Mouse (Mus musculus) midbrain, embryonic 11.5 days (tissue): ENCODE results near the gene Abcd4. TPM values are rescaled to one million over a fixed set of nuclear protein-coding genes. Genes with fewer than 3 reads are reported as not detected.

ENCODE experiments used
- ATAC-seq: fragments of 200-750 bp; cut with Nextera tagmentation; 2 replicates; pipeline ENCODE4 v1.8.0; 2017; ENCODE audit warnings: moderate TSS enrichment, moderate library complexity; ENCODE audit not compliant: low FRiP score
- DNase-seq: peaks from one replicate; pipeline ENCODE4 v3.0.0; 2015; ENCODE audit warnings: low spot score; ENCODE audit errors: missing footprints
- H3K27ac ChIP-seq: fragments of 300-500 bp; sonication (generic); 2 replicates; pipeline ENCODE4 v1.5.1; 2014; ENCODE audit warnings: low read depth, low read length
- H3K27me3 ChIP-seq: fragments of 300-500 bp; sonication (generic); 2 replicates; pipeline ENCODE4 v1.6.1; 2014; ENCODE audit warnings: mild to moderate bottlenecking, low read length, moderate library complexity, mixed read lengths; ENCODE audit not compliant: control insufficient read depth, insufficient read depth
- H3K36me3 ChIP-seq: fragments of 300-500 bp; sonication (generic); 2 replicates; pipeline ENCODE4 v1.6.1; 2014; ENCODE audit warnings: mild to moderate bottlenecking, low read length, moderate library complexity, mixed read lengths; ENCODE audit not compliant: control insufficient read depth, insufficient read depth
- H3K4me1 ChIP-seq: fragments of 300-500 bp; sonication (generic); 2 replicates; pipeline ENCODE4 v1.6.1; 2014; ENCODE audit warnings: low read length; ENCODE audit not compliant: control insufficient read depth, insufficient read depth
- H3K4me2 ChIP-seq: fragments of 300-500 bp; sonication (generic); 2 replicates; pipeline ENCODE4 v1.6.1; 2014; ENCODE audit warnings: mild to moderate bottlenecking, moderate library complexity
- H3K4me3 ChIP-seq: fragments of 300-500 bp; sonication (generic); 2 replicates; pipeline ENCODE4 v1.5.1; 2014; ENCODE audit warnings: low read depth, low read length
- H3K9ac ChIP-seq: fragments of 300-500 bp; sonication (generic); 2 replicates; pipeline ENCODE4 v1.6.1; 2014; ENCODE audit warnings: low read length
- H3K9me3 ChIP-seq: fragments of 300-500 bp; sonication (generic); 2 replicates; pipeline ENCODE4 v1.6.1; 2016; ENCODE audit warnings: low read length; ENCODE audit not compliant: control insufficient read depth
- whole genome bisulfite sequencing: fragments of 180-500 bp; shearing (Covaris S2); extraction: QIAGEN DNeasy Blood & Tissue Kit; methylation state at CpG from one replicate; pipeline ENCODE4 v1.1.7; 2014; 5-methylcytosine and 5-hydroxymethylcytosine counted together
- polyA plus RNA-seq: library from polyadenylated mRNA; unstranded; fragments of >200 nt; fragmentation: Nextera tagmentation; extraction: Ambion mirVana; gene quantifications from 2 replicates; pipeline ENCODE4 v1.2.1, GENCODE M21; 2014

Abcd4 gene
- polyA plus RNA-seq, 1 experiment from 2014 or later = 6.4 TPM

- Histone ChIP-seq H3K4me2 (peak overlapping the region; percentile 49), H3K4me1 (no peaks in the 10 kb centered on the region; the same call in 1 of the 2 replicates), H3K36me3 (no peaks in the 10 kb centered on the region), H3K4me3 (peak overlapping the region; percentile 62), H3K9me3 (no peaks in the 10 kb centered on the region), H3K9ac (peak overlapping the region; percentile 46), H3K27me3 (no peaks in the 10 kb centered on the region), H3K27ac (no peak overlapping the region)
- ATAC-seq = peak; percentile 39
- DNase-seq = peak; percentile 88
- 6% methylated on average over 10 of the region's 10 CpGs for WGBS
These were observed 450 bp upstream of the Abcd4 start for GRCm38 (mm10) chr12:84617663-84618062.

- Histone ChIP-seq H3K9ac (no peak overlapping the region), H3K27me3 (no peaks in the 10 kb centered on the region)
- 83% methylated on average over 7 of the region's 7 CpGs for WGBS
These were observed 2.7 kb downstream of the Abcd4 start for GRCm38 (mm10) chr12:84614524-84614923.

GRCm38 (mm10) chr12:84614001-84614400, 3.2 kb downstream of the Abcd4 start:
- Histone ChIP-seq H3K4me3 (no peak overlapping the region), H3K27me3 (no peaks in the 10 kb centered on the region), H3K9ac (no peak overlapping the region), H3K4me1 (no peaks in the 10 kb centered on the region; the same call in 1 of the 2 replicates), H3K9me3 (no peaks in the 10 kb centered on the region), H3K27ac (no peak overlapping the region), H3K36me3 (no peaks in the 10 kb centered on the region), H3K4me2 (no peak overlapping the region)
- WGBS = 87% methylated on average over 11 of the region's 11 CpGs
- no peak for ATAC-seq
- DNase-seq = no peak

More at GRCm38 (mm10) chr12:84614524-84614923, 2.7 kb downstream of the Abcd4 start:
- H3K4me1 ChIP-seq = no peaks in the 10 kb centered on the region; the same call in 1 of the 2 replicates
- no peak overlapping the region for H3K4me2 ChIP-seq
- no peak for ATAC-seq
- no peaks in the 10 kb centered on the region for H3K36me3 ChIP-seq
- no peak overlapping the region for H3K27ac ChIP-seq
- DNase-seq = no peak
- no peak overlapping the region for H3K4me3 ChIP-seq
- no peaks in the 10 kb centered on the region for H3K9me3 ChIP-seq

- Histone ChIP-seq H3K9ac (no peak overlapping the region), H3K9me3 (no peaks in the 10 kb centered on the region), H3K4me3 (no peak overlapping the region), H3K4me2 (no peak overlapping the region), H3K27me3 (no peaks in the 10 kb centered on the region), H3K27ac (no peak overlapping the region), H3K4me1 (no peaks in the 10 kb centered on the region; the same call in 1 of the 2 replicates), H3K36me3 (no peaks in the 10 kb centered on the region)
- no peak for DNase-seq
- WGBS = 76% methylated on average over 8 of the region's 8 CpGs
- no peak for ATAC-seq
These were observed 4.7 kb downstream of the Abcd4 start for GRCm38 (mm10) chr12:84612518-84612917.

GRCm38 (mm10) chr12:84611718-84612117, 5.5 kb downstream of the Abcd4 start:
- Histone ChIP-seq H3K4me2 (no peak overlapping the region), H3K9ac (no peak overlapping the region), H3K9me3 (no peaks in the 10 kb centered on the region), H3K27me3 (no peaks in the 10 kb centered on the region), H3K36me3 (no peaks in the 10 kb centered on the region), H3K27ac (no peak overlapping the region), H3K4me1 (no peaks in the 10 kb centered on the region; the same call in 1 of the 2 replicates), H3K4me3 (no peak overlapping the region)
- WGBS = 92% methylated on average over 10 of the region's 10 CpGs
- ATAC-seq = no peak
- no peak for DNase-seq

- 79% methylated on average over 7 of the region's 7 CpGs for WGBS
- H3K27ac ChIP-seq = no peak overlapping the region
- H3K4me1 ChIP-seq = no peaks in the 10 kb centered on the region
- DNase-seq = no peak
- no peak for ATAC-seq
- H3K4me2 ChIP-seq = no peak overlapping the region
- no peaks in the 10 kb centered on the region for H3K36me3 ChIP-seq
- no peaks in the 10 kb centered on the region for H3K9me3 ChIP-seq
- H3K4me3 ChIP-seq = no peak overlapping the region
- no peak overlapping the region for H3K9ac ChIP-seq
- H3K27me3 ChIP-seq = no peaks in the 10 kb centered on the region
These were observed 11.4 kb downstream of the Abcd4 start for GRCm38 (mm10) chr12:84605860-84606259.

GRCm38 (mm10) chr12:84604001-84604400, 13.2 kb downstream of the Abcd4 start:
- Histone ChIP-seq H3K36me3 (no peaks in the 10 kb centered on the region), H3K4me2 (no peak overlapping the region), H3K9ac (no peak overlapping the region), H3K27me3 (no peaks in the 10 kb centered on the region), H3K9me3 (no peaks in the 10 kb centered on the region), H3K4me1 (no peaks in the 10 kb centered on the region), H3K4me3 (no peak overlapping the region), H3K27ac (no peak overlapping the region)
- DNase-seq (no peak), ATAC-seq (no peak)
- 92% methylated on average over 6 of the region's 7 CpGs for WGBS

GRCm38 (mm10) chr12:84598324-84598723, 18.9 kb downstream of the Abcd4 start:
- Histone ChIP-seq H3K4me1 (no peaks in the 10 kb centered on the region), H3K4me2 (no peak overlapping the region), H3K9me3 (no peaks in the 10 kb centered on the region), H3K36me3 (no peaks in the 10 kb centered on the region), H3K27me3 (no peaks in the 10 kb centered on the region; the same call in 1 of the 2 replicates), H3K27ac (no peak overlapping the region), H3K9ac (no peak overlapping the region), H3K4me3 (no peak overlapping the region)
- DNase-seq = no peak
- no peak for ATAC-seq
- WGBS = 20% methylated on average over 8 of the region's 8 CpGs

- H3K4me1 ChIP-seq = peaks cover 2% of the 10 kb centered on the region; the same call in 1 of the 2 replicates
- under 1% methylated on average over 54 of the region's 54 CpGs for WGBS
- H3K9me3 ChIP-seq = no peaks in the 10 kb centered on the region
- no peaks in the 10 kb centered on the region for H3K27me3 ChIP-seq
- ATAC-seq (peak; percentile 80), DNase-seq (peak; percentile 100)
- peak overlapping the region; percentile 49 for H3K4me3 ChIP-seq
- peak overlapping the region; percentile 68 for H3K9ac ChIP-seq
- no peaks in the 10 kb centered on the region for H3K36me3 ChIP-seq
- H3K27ac ChIP-seq = no peak overlapping the region
- H3K4me2 ChIP-seq = peak overlapping the region; percentile 96
These were observed 27.1 kb downstream of the Abcd4 start for GRCm38 (mm10) chr12:84589825-84590761.
